Mouse (Mus musculus): ENCODE results near the gene Adh7.

GRCm38 (mm10) chr3:138242933-138243332 is 25.4 kb downstream of the Adh7 start:
- TF ChIP-seq POLR2A (IDR thresholded peaks at IDR 0.05; ENCODE audit: borderline replicate concordance, control insufficient read depth, low read depth, low read length), result no peak
- TF ChIP-seq CTCF (IDR thresholded peaks at IDR 0.05; ENCODE audit: control insufficient read depth, insufficient read depth, low read length), result no peak

All from bone marrow, adult 2 months (tissue).